Mouse (Mus musculus) olfactory bulb, adult 2 months (tissue): ENCODE results near the gene Bcar3.

Experiments
- CTCF ChIP-seq: fragments of 200-500 bp; IDR thresholded peaks from 2 replicates; pipeline ENCODE4 v1.5.1; 2012; ENCODE audit warnings: low read depth, mild to moderate bottlenecking, low read length, moderate library complexity; ENCODE audit not compliant: insufficient read depth
- POLR2A ChIP-seq: fragments of 200-500 bp; IDR thresholded peaks from 2 replicates; pipeline ENCODE4 v1.6.1; 2012; ENCODE audit warnings: mild to moderate bottlenecking, low read depth, low read length, moderate library complexity; ENCODE audit not compliant: insufficient read depth

DNA sequence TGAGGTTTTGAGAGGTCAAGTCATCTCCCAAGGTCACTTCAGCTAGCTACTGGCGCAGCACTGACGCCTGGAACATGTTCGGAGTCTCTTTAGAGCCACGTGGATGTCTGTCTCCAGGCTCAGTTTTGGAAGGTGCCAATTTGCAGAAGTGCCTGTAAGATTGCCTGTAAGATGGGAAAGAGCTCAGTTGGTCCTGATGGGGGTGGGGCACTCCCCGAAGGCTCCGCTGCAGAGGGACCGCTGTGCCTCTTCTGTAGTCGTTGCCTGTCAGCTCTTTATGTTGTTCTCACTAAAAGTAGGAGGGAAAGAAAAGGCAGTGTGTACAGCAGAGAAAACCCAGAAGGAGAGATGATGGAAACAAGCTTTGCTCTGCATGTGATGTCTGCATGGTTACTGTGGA lies 183.6 kb downstream of the Bcar3 start:
- TF ChIP-seq CTCF (no peak), POLR2A (no peak)
